Mouse (Mus musculus): ENCODE measurements around the gene 4930578G10Rik. TPM values are rescaled to one million over a fixed set of nuclear protein-coding genes. Genes with fewer than 3 reads are reported as not detected.
"Not testable (repeated sequence)": the region's sequence is repeated elsewhere in the genome, so short reads cannot be mapped to it uniquely, and the experiment has no call there.

Gene 4930578G10Rik
- 0.34 TPM in 2 replicates for polyA plus RNA-seq (2014; fragmentation: Nextera tagmentation; extraction: Ambion mirVana)

DNA sequence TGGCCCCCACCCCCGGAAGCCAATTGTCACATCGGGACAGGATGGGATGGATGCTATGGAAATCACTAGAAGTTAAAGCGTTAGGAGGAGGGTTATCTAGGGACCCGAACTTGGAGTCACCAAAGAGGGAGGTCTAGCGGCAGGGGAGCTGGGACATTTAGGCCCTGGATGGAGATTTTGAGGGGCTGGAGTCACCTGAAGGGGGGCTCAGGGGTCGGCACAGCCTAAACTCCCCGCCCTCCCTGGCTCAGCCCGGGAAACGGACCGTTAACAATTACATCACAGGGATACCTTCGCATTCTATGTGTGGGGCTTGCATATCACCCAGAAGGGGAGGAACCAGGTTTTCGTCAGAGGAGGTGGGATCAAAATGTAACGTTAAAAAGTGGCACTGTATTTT, at the start of gene 4930578G10Rik:
Gene 4930578G10Rik (plus strand): TSS at position 301 of the 400 bp plus-strand sequence.
- not testable (repeated sequence) for H3K4me1 ChIP-seq (replicated peaks; ENCODE audit: control insufficient read depth, insufficient read depth, low read length)
- no CpG with 5 or more reads among the region's 13 CpGs for WGBS

DNA sequence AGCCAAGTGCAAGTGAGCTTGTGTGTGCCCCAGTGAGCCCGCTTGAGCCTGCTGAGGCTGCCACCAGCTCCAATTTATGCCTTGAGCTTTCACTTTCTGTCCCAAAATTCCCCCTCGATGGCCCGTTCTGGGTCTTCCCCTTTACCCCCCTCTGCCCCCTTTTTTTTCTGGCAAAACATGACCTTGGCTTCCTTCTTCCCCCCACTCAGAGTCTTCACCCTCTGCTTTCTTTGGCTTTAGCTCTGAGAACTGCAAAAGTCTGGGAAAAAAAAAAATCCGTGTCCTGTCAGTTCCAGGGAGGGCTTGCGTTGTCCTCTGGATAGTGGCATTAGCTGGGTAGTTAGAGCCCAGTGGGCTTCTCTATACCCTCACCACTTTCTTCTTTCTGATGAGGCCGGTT, 21.1 kb downstream of the 4930578G10Rik start, which contains the start of gene Ccl19:
Gene Ccl19 (minus strand): TSS at position 101 of the 400 bp plus-strand sequence.
- DNase-seq (ENCODE audit: low spot score); H3K9ac ChIP-seq (ENCODE audit: low read length); H3K9me3 ChIP-seq (ENCODE audit: control insufficient read depth, low read length); H3K4me2 ChIP-seq (ENCODE audit: low read length); H3K36me3 ChIP-seq (ENCODE audit: control insufficient read depth, insufficient read depth, low read length); H3K4me1 ChIP-seq (replicated peaks; ENCODE audit: control insufficient read depth, insufficient read depth, low read length); H3K27me3 ChIP-seq (replicated peaks; ENCODE audit: control insufficient read depth, insufficient read depth, low read length); ATAC-seq (replicated peaks; ENCODE audit: low FRiP score, low TSS enrichment, low read depth); H3K27ac ChIP-seq (ENCODE audit: low read depth); H3K4me3 ChIP-seq (ENCODE audit: low read depth, low read length): not testable (repeated sequence)
- WGBS, result no CpG with 5 or more reads among the region's 6 CpGs

More for the DNA sequence above, at the start of gene 4930578G10Rik:
- DNase-seq (ENCODE audit: low spot score); H3K36me3 ChIP-seq (ENCODE audit: control insufficient read depth, insufficient read depth, low read length); H3K4me3 ChIP-seq (ENCODE audit: low read depth, low read length); ATAC-seq (replicated peaks; ENCODE audit: low FRiP score, low TSS enrichment, low read depth); H3K9me3 ChIP-seq (ENCODE audit: control insufficient read depth, low read length); H3K4me2 ChIP-seq (ENCODE audit: low read length); H3K27me3 ChIP-seq (replicated peaks; ENCODE audit: control insufficient read depth, insufficient read depth, low read length); H3K27ac ChIP-seq (ENCODE audit: low read depth); H3K9ac ChIP-seq (ENCODE audit: low read length): not testable (repeated sequence)

GRCm38 (mm10) chr4:42773893-42774292, 38.5 kb downstream of the 4930578G10Rik start, which contains the start of gene Ccl21a:
Gene Ccl21a (minus strand): TSS chr4:42773993.
- H3K9me3 ChIP-seq (ENCODE audit: control insufficient read depth, low read length); H3K4me1 ChIP-seq (replicated peaks; ENCODE audit: control insufficient read depth, insufficient read depth, low read length); H3K27me3 ChIP-seq (replicated peaks; ENCODE audit: control insufficient read depth, insufficient read depth, low read length); ATAC-seq (replicated peaks; ENCODE audit: low FRiP score, low TSS enrichment, low read depth); H3K4me2 ChIP-seq (ENCODE audit: low read length); DNase-seq (ENCODE audit: low spot score); H3K27ac ChIP-seq (ENCODE audit: low read depth); H3K36me3 ChIP-seq (ENCODE audit: control insufficient read depth, insufficient read depth, low read length); H3K4me3 ChIP-seq (ENCODE audit: low read depth, low read length); H3K9ac ChIP-seq (ENCODE audit: low read length): not testable (repeated sequence)
- WGBS, result no CpG with 5 or more reads among the region's 5 CpGs

- WGBS, result 100% methylated on average over 1 of the region's 1 CpGs
- H3K4me2 ChIP-seq (ENCODE audit: low read length); ATAC-seq (replicated peaks; ENCODE audit: low FRiP score, low TSS enrichment, low read depth): not testable (repeated sequence)
Measured at GRCm38 (mm10) chr4:42853788-42854187, 118.4 kb downstream of the 4930578G10Rik start, which contains the start of gene Fam205a1. Gene Fam205a1 (minus strand): TSS chr4:42853888.

GRCm38 (mm10) chr4:42856671-42857070, 121.3 kb downstream of the 4930578G10Rik start, which contains the start of gene Gm12394:
Gene Gm12394 (minus strand): TSS chr4:42856771.
- H3K4me1 ChIP-seq (replicated peaks; ENCODE audit: control insufficient read depth, insufficient read depth, low read length); ATAC-seq (replicated peaks; ENCODE audit: low FRiP score, low TSS enrichment, low read depth); H3K4me3 ChIP-seq (ENCODE audit: low read depth, low read length); H3K36me3 ChIP-seq (ENCODE audit: control insufficient read depth, insufficient read depth, low read length); H3K27me3 ChIP-seq (replicated peaks; ENCODE audit: control insufficient read depth, insufficient read depth, low read length); H3K9me3 ChIP-seq (ENCODE audit: control insufficient read depth, low read length); H3K4me2 ChIP-seq (ENCODE audit: low read length); H3K27ac ChIP-seq (ENCODE audit: low read depth); DNase-seq (ENCODE audit: low spot score); H3K9ac ChIP-seq (ENCODE audit: low read length): not testable (repeated sequence)
- 75% methylated on average over 1 of the region's 1 CpGs for WGBS

More at GRCm38 (mm10) chr4:42853788-42854187, 118.4 kb downstream of the 4930578G10Rik start, which contains the start of gene Fam205a1:
- not testable (repeated sequence) for H3K9ac ChIP-seq (ENCODE audit: low read length); H3K36me3 ChIP-seq (ENCODE audit: control insufficient read depth, insufficient read depth, low read length); DNase-seq (ENCODE audit: low spot score); H3K9me3 ChIP-seq (ENCODE audit: control insufficient read depth, low read length); H3K27ac ChIP-seq (ENCODE audit: low read depth); H3K4me1 ChIP-seq (replicated peaks; ENCODE audit: control insufficient read depth, insufficient read depth, low read length); H3K27me3 ChIP-seq (replicated peaks; ENCODE audit: control insufficient read depth, insufficient read depth, low read length); H3K4me3 ChIP-seq (ENCODE audit: low read depth, low read length)

DNA sequence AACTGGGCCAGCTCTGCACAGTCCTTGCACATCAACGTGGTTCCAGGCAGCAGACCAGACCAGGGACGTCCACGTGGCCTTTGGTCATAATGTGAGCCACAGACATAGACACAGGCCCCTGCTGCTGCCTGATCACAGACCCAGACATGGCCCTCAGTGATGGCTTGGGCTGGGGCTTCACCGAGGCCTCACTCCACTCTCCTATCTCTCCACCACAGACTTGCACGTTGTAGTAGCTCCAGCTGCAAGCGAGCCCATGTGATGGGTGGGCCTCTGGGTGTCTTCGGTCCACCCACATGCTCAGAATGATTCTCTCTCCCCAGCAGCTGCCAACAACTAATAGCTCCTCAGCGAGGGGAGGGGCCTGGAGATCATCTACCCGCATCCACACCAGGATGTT, 125.1 kb downstream of the 4930578G10Rik start:
- not testable (repeated sequence) for H3K4me2 ChIP-seq (ENCODE audit: low read length); H3K9ac ChIP-seq (ENCODE audit: low read length); H3K4me3 ChIP-seq (ENCODE audit: low read depth, low read length); H3K27me3 ChIP-seq (replicated peaks; ENCODE audit: control insufficient read depth, insufficient read depth, low read length); H3K4me1 ChIP-seq (replicated peaks; ENCODE audit: control insufficient read depth, insufficient read depth, low read length); DNase-seq (ENCODE audit: low spot score); H3K9me3 ChIP-seq (ENCODE audit: control insufficient read depth, low read length); H3K27ac ChIP-seq (ENCODE audit: low read depth); ATAC-seq (replicated peaks; ENCODE audit: low FRiP score, low TSS enrichment, low read depth); H3K36me3 ChIP-seq (ENCODE audit: control insufficient read depth, insufficient read depth, low read length)
- WGBS, result 80% methylated on average over 9 of the region's 9 CpGs

DNA sequence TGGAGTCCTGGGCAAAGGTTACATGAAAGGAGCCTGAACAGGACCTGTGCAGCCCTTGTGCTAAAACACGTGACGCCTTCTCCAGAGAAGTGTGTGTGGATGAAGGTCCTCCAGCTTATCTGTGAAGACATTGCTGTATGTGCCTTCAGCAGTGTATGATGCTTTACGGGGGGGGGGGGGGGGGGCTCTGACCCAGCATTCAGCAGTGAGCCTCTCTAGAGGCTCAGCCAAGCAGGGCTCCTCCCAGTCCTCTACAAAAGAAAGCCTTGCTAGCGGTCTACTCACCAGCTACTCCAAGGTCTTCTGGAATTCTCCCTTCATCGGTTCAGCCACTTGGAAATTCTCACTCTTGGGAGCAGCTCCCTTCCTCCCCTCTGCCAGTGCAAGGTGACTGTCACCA, 128.1 kb downstream of the 4930578G10Rik start:
- not testable (repeated sequence) for DNase-seq (ENCODE audit: low spot score); H3K27ac ChIP-seq (ENCODE audit: low read depth); H3K4me3 ChIP-seq (ENCODE audit: low read depth, low read length); ATAC-seq (replicated peaks; ENCODE audit: low FRiP score, low TSS enrichment, low read depth); H3K9ac ChIP-seq (ENCODE audit: low read length); H3K27me3 ChIP-seq (replicated peaks; ENCODE audit: control insufficient read depth, insufficient read depth, low read length); H3K36me3 ChIP-seq (ENCODE audit: control insufficient read depth, insufficient read depth, low read length); H3K4me1 ChIP-seq (replicated peaks; ENCODE audit: control insufficient read depth, insufficient read depth, low read length); H3K4me2 ChIP-seq (ENCODE audit: low read length); H3K9me3 ChIP-seq (ENCODE audit: control insufficient read depth, low read length)
- WGBS, result 87% methylated on average over 5 of the region's 5 CpGs

- no peak for ATAC-seq (replicated peaks; ENCODE audit: low FRiP score, low TSS enrichment, low read depth)
Measured at GRCm38 (mm10) chr4:42867390-42867789, 132.0 kb downstream of the 4930578G10Rik start.

GRCm38 (mm10) chr4:42868193-42868592, 132.8 kb downstream of the 4930578G10Rik start:
- no peaks in the 10 kb centered on the region for H3K4me1 ChIP-seq (replicated peaks; ENCODE audit: control insufficient read depth, insufficient read depth, low read length)
- no peak overlapping the region for H3K9ac ChIP-seq (ENCODE audit: low read length)
- WGBS, result 82% methylated on average over 5 of the region's 5 CpGs
- no peaks in the 10 kb centered on the region for H3K27me3 ChIP-seq (replicated peaks; ENCODE audit: control insufficient read depth, insufficient read depth, low read length)
- H3K4me3 ChIP-seq (ENCODE audit: low read depth, low read length), result no peak overlapping the region
- no peaks in the 10 kb centered on the region for H3K36me3 ChIP-seq (ENCODE audit: control insufficient read depth, insufficient read depth, low read length)
- no peak for ATAC-seq (replicated peaks; ENCODE audit: low FRiP score, low TSS enrichment, low read depth)
- H3K27ac ChIP-seq (ENCODE audit: low read depth), result no peak overlapping the region
- no peak overlapping the region for H3K4me2 ChIP-seq (ENCODE audit: low read length)
- H3K9me3 ChIP-seq (ENCODE audit: control insufficient read depth, low read length), result no peaks in the 10 kb centered on the region
- no peak for DNase-seq (ENCODE audit: low spot score)

More at GRCm38 (mm10) chr4:42867390-42867789, 132.0 kb downstream of the 4930578G10Rik start:
- H3K9ac ChIP-seq (ENCODE audit: low read length), result no peak overlapping the region
- no peaks in the 10 kb centered on the region for H3K4me1 ChIP-seq (replicated peaks; ENCODE audit: control insufficient read depth, insufficient read depth, low read length)
- no peak for DNase-seq (ENCODE audit: low spot score)
- H3K9me3 ChIP-seq (ENCODE audit: control insufficient read depth, low read length), result no peaks in the 10 kb centered on the region
- H3K36me3 ChIP-seq (ENCODE audit: control insufficient read depth, insufficient read depth, low read length), result no peaks in the 10 kb centered on the region
- H3K4me3 ChIP-seq (ENCODE audit: low read depth, low read length), result no peak overlapping the region
- H3K27ac ChIP-seq (ENCODE audit: low read depth), result no peak overlapping the region
- WGBS, result 49% methylated on average over 3 of the region's 3 CpGs
- H3K27me3 ChIP-seq (replicated peaks; ENCODE audit: control insufficient read depth, insufficient read depth, low read length), result no peaks in the 10 kb centered on the region
- H3K4me2 ChIP-seq (ENCODE audit: low read length), result no peak overlapping the region

Data from intestine, embryonic 14.5 days (tissue).